Mouse (Mus musculus): ENCODE data around the gene Fam71f2.

GRCm38 (mm10) chr6:29233710-29234109 lies 45.7 kb upstream of the Fam71f2 start:
- TF ChIP-seq CTCF (IDR thresholded peaks at IDR 0.05; ENCODE audit: low read depth, low read length) (no peak), POLR2A (IDR thresholded peaks at IDR 0.05; ENCODE audit: borderline replicate concordance, low read depth, low read length) (no peak)
